Mouse (Mus musculus): ENCODE measurements around the gene Tex14.

DNA sequence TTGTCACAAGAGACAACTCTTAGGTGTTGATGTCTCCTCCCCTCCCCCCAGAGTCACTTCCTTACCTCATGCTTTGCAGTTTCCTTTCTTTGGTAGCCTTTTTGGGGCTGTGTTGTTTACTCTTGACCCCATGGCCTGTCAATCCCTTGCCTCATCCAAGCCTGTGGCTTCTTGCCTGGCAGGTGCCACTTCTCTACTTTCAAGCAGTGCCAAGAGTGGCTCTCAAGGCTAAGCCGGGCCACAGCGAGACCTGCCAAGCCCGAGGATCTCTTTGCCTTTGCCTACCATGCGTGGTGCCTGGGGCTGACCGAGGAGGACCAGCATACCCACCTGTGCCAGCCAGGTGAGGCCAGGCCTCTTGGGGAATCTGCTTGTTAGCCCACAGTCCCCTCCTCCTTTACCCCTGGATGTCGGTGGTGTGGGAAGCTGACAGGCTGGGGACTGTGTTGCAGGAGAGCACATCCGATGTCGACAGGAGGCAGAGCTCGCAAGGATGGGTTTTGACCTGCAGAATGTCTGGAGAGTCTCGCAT lies 195.5 kb downstream of the Tex14 start:
- TF ChIP-seq CTCF (IDR thresholded peaks at IDR 0.05; ENCODE audit: borderline replicate concordance, insufficient read depth, low read depth, low read length) (no peak), POLR2A (IDR thresholded peaks at IDR 0.05; ENCODE audit: borderline replicate concordance, insufficient read depth, low read length) (no peak)
